Mouse (Mus musculus) megakaryocyte, embryonic 14.5 days (primary cell): ENCODE results near the gene Hoxc4.

Source experiments
- FLI1 ChIP-seq: IDR thresholded peaks from 2 replicates; pipeline ENCODE4 v1.6.1; 2012; ENCODE audit warnings: low read length, inconsistent platforms, mixed read lengths
- GATA1 ChIP-seq: IDR thresholded peaks from 3 replicates; pipeline ENCODE4 v1.6.1; 2012; ENCODE audit warnings: mixed read lengths, low read length, inconsistent platforms, borderline replicate concordance

DNA sequence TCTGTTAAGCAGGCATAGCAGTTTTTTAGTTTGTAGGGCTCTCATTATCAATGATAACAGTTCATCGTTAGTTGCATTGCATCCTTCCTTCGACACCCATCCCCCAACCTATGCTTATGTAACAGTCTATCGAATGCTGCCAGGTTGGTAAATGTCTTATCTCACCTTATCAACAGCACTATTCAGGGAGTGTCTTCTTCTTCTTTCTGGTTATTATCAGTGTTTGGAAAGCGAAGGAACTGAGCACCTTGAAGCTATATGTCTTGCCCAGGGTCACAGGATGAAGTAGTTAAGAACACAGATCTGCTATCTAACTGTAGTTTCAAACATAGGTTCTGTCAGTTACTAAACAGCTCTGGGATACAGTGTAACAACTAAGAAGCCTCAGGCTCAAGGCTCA, 49.0 kb downstream of the Hoxc4 start:
- TF ChIP-seq FLI1: no peak
- TF ChIP-seq GATA1: no peak
